Mouse (Mus musculus) bone marrow macrophage, adult 2 months (primary cell): Measurements from ENCODE around the gene Syt14.

Experiments
- CTCF ChIP-seq: IDR thresholded peaks from 2 replicates; pipeline ENCODE4 v1.5.1; 2012; ENCODE audit warnings: low read depth, mild to moderate bottlenecking, low read length, moderate library complexity
- POLR2A ChIP-seq: IDR thresholded peaks from 2 replicates; pipeline ENCODE4 v1.6.1; 2012; ENCODE audit warnings: mild to moderate bottlenecking, low read depth, low read length, borderline replicate concordance

DNA sequence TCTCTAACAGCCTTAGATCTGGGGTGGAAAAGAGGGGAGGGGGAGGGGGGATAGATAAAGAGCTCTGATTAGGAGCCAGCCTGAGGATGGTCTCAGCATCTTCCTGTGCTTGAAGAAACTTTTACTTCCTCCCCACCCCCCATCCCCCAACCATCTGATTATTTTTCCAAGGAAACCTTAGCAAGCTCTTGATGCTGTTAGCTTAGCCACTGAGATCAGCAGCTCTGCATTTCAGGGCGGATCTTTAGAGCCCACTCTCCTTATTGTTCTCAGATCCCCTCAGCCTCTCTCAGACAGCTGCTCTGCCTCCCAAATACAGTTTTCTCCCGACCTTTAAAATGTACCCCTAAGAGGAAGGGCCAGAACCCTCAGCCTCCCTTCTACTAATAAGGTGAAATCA, 184.4 kb downstream of the Syt14 start:
- TF ChIP-seq POLR2A (no peak), CTCF (no peak)
